Mouse (Mus musculus) hindbrain, embryonic 16.5 days (tissue): ENCODE results near the gene Arhgap36. TPM values are rescaled to one million over a fixed set of nuclear protein-coding genes. Genes with fewer than 3 reads are reported as not detected.

Experiments
- polyA plus RNA-seq: library from polyadenylated mRNA; unstranded; fragments of >200 nt; fragmentation: Nextera tagmentation; extraction: Ambion mirVana; gene quantifications from 2 replicates; pipeline ENCODE4 v1.2.1, GENCODE M21; 2015

Arhgap36 gene
- polyA plus RNA-seq, 1 experiment from 2014 or later, result 9.4 TPM

Other genes with a start within 250 kb of the Arhgap36 start
- 8.3 and 8.7 TPM in 2 replicates for gene Enox2, start 175.7 kb upstream of the Arhgap36 start, polyA plus RNA-seq
- not detected in 2 replicates for gene Olfr1320, start 208.4 kb downstream of the Arhgap36 start, polyA plus RNA-seq